Mouse (Mus musculus) liver, embryonic 12.5 days (tissue): ENCODE measurements around the gene Pih1h3b. TPM values are rescaled to one million over a fixed set of nuclear protein-coding genes. Genes with fewer than 3 reads are reported as not detected.

ENCODE experiments used
- ATAC-seq: fragments of 200-750 bp; cut with Nextera tagmentation; 2 replicates; pipeline ENCODE4 v1.8.0; 2017; ENCODE audit warnings: moderate number of reproducible peaks, mild to moderate bottlenecking, moderate library complexity
- H3K27ac ChIP-seq: fragments of 300-500 bp; sonication (generic); 2 replicates; pipeline ENCODE4 v1.5.1; 2016; ENCODE audit warnings: mild to moderate bottlenecking
- H3K27me3 ChIP-seq: fragments of 300-500 bp; sonication (generic); replicated peaks from 2 replicates; pipeline ENCODE4 v1.6.1; 2016; ENCODE audit warnings: mild to moderate bottlenecking, moderate library complexity
- H3K36me3 ChIP-seq: fragments of 300-500 bp; sonication (generic); 2 replicates; pipeline ENCODE4 v1.6.1; 2016; ENCODE audit warnings: mild to moderate bottlenecking, moderate library complexity
- H3K4me1 ChIP-seq: fragments of 300-500 bp; sonication (generic); 2 replicates; pipeline ENCODE4 v1.6.1; 2016
- H3K4me2 ChIP-seq: fragments of 300-500 bp; sonication (generic); 2 replicates; pipeline ENCODE4 v1.6.1; 2016; ENCODE audit warnings: mild to moderate bottlenecking, moderate library complexity
- H3K4me3 ChIP-seq: fragments of 300-500 bp; sonication (generic); 2 replicates; pipeline ENCODE4 v1.5.1; 2016; ENCODE audit warnings: mild to moderate bottlenecking, moderate library complexity
- H3K9ac ChIP-seq: fragments of 300-500 bp; sonication (generic); 2 replicates; pipeline ENCODE4 v1.6.1; 2016; ENCODE audit warnings: mild to moderate bottlenecking, moderate library complexity
- H3K9me3 ChIP-seq: fragments of 300-500 bp; sonication (generic); replicated peaks from 2 replicates; pipeline ENCODE4 v1.6.1; 2016; ENCODE audit warnings: mild to moderate bottlenecking, moderate library complexity
- WGBS: fragments of 180-500 bp; shearing (Covaris S2); methylation state at CpG from one replicate; pipeline ENCODE4 v1.1.7; 2016; ENCODE audit not compliant: insufficient replicate concordance; 5-methylcytosine and 5-hydroxymethylcytosine counted together
- polyA plus RNA-seq: library from polyadenylated mRNA; unstranded; fragments of >200 nt; fragmentation: Nextera tagmentation; extraction: Ambion mirVana; gene quantifications from 2 replicates; pipeline ENCODE4 v1.2.1, GENCODE M21; 2016

Gene Pih1h3b
- polyA plus RNA-seq, result not detected in 2 replicates

- Histone ChIP-seq H3K4me1 (no peaks in the 10 kb centered on the region), H3K4me3 (peak within 1 kb of the TSS; percentile 48), H3K9me3 (no peaks in the 10 kb centered on the region), H3K4me2 (peak within 1 kb of the TSS; percentile 64), H3K27me3 (peaks cover 30% of the 10 kb centered on the region), H3K36me3 (no peaks in the 10 kb centered on the region), H3K9ac (no peak within 1 kb of the TSS), H3K27ac (no peak within 1 kb of the TSS)
- peak; percentile 63 for ATAC-seq
- 20% methylated on average over 64 of the region's 64 CpGs for WGBS
These were observed at the start of gene Pih1h3b, which contains the start of gene Nup62cl for GRCm38 (mm10) chrX:140062135-140062975. Gene Pih1h3b, plus strand, starts transcription at chrX:140062879. Gene Nup62cl, minus strand, starts transcription at chrX:140062712.

GRCm38 (mm10) chrX:140060886-140061874, 1.5 kb upstream of the Pih1h3b start:
- H3K9ac ChIP-seq, result no peak overlapping the region
- H3K27ac ChIP-seq, result no peak overlapping the region
- ATAC-seq, result no peak
- peaks cover 30% of the 10 kb centered on the region for H3K27me3 ChIP-seq
- 20% methylated on average over 60 of the region's 90 CpGs for WGBS
- peak overlapping the region; percentile 48 for H3K4me3 ChIP-seq
- H3K4me1 ChIP-seq, result no peaks in the 10 kb centered on the region
- H3K4me2 ChIP-seq, result peak overlapping the region; percentile 64
- H3K36me3 ChIP-seq, result no peaks in the 10 kb centered on the region
- H3K9me3 ChIP-seq, result no peaks in the 10 kb centered on the region

- no peak overlapping the region for H3K4me3 ChIP-seq
- H3K9me3 ChIP-seq, result no peaks in the 10 kb centered on the region
- no peak overlapping the region for H3K27ac ChIP-seq
- H3K4me1 ChIP-seq, result no peaks in the 10 kb centered on the region
- no peaks in the 10 kb centered on the region for H3K27me3 ChIP-seq
- no peaks in the 10 kb centered on the region for H3K36me3 ChIP-seq
- H3K4me2 ChIP-seq, result no peak overlapping the region
- H3K9ac ChIP-seq, result no peak overlapping the region
- 67% methylated on average over 2 of the region's 2 CpGs for WGBS
- ATAC-seq, result no peak
These were observed 19.9 kb downstream of the Pih1h3b start for GRCm38 (mm10) chrX:140082535-140082934.

GRCm38 (mm10) chrX:140094066-140094465, 31.4 kb downstream of the Pih1h3b start:
- no peak for ATAC-seq
- Histone ChIP-seq H3K4me2 (no peak overlapping the region), H3K36me3 (no peaks in the 10 kb centered on the region), H3K27ac (no peak overlapping the region), H3K4me1 (no peaks in the 10 kb centered on the region), H3K27me3 (no peaks in the 10 kb centered on the region), H3K9me3 (no peaks in the 10 kb centered on the region), H3K9ac (no peak overlapping the region), H3K4me3 (no peak overlapping the region)
- 44% methylated on average over 2 of the region's 2 CpGs for WGBS

Other genes starting within 250 kb of the Pih1h3b start
- 16.2 and 17.0 TPM in 2 replicates for gene Morc4, start 191.2 kb upstream of the Pih1h3b start, polyA plus RNA-seq
- gene Rbm41, start 64.3 kb upstream of the Pih1h3b start, polyA plus RNA-seq, result 2.2 and 2.8 TPM in 2 replicates
- 1.3 and 2.0 TPM in 2 replicates for gene Nup62cl, start 167 bp upstream of the Pih1h3b start, polyA plus RNA-seq